Mouse (Mus musculus): ENCODE data around the gene Gm6685.
A peak's percentile ranks its signal among the peaks of the same experiment; 100 is the strongest.
"Not testable (repeated sequence)": the region's sequence is repeated elsewhere in the genome, so short reads cannot be mapped to it uniquely, and the experiment has no call there.

The Gm6685 gene

DNA sequence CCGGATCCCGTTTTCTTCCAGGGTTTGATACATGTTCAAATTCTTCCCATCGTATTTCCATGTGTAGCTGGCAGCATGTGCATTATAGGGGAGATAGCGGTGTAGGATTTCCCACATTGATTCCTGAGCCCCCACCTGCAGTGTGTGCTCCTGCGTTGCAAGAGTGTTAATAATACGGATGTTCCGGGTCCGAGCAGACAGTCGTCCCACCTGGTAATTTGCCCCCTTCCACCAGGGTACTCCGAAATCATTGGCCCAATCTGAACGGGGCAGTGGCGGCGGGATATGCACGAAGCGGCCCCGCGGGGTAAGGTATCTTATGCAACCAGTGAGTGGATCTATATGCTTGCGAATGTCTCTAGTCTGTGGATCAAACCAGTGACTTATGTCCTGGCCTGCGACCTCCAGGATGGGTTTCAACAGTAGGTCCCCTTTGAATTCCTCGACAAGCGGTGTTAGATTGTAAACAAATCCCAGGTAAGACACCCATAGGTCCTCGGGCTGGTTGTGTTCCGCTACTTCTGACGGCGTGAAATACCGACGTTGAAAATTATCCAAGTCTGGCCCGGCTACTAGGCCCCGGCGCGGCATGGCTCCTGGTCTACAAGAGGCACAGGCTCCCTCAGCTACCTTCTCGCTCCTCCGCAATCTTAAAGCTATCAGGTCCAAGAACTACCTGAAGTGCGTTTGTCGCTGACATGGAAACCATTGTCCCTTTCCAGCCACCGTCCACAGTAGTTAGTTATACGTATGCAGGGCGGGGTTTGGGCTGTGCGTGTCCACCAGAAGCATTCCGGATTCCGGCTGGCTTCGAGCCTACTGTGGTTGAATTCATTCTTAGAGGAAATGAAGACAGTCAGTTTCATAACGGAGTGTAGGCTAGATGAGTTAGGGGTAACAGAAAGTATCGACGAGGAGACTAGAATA is at the start of gene Gm6685:
Gene Gm6685, minus strand, starts transcription at position 644 of the 927 bp plus-strand sequence.
- not testable (repeated sequence) for DNase-seq (ENCODE audit: low spot score in 2 of 2)

DNA sequence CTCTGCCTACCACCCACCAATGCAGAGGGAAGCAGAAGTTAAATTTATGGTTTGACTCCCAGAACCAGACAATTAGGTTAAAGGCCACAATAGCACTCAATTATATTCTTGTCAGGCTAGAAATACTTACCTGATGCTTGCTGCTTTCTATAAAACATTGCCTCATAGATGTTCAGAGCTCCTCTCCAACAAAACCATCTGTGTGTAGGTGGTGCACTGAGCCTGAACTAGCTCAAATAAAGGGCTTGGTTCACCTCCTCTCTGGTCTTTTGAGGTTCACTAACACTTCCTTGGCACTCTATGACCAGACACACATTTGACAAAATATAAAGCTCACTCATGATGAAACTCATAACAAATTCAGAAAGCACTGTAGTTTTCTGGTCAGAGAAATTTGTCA is 36.2 kb upstream of the Gm6685 start:
- no peak for DNase-seq (ENCODE audit: low spot score in 2 of 2)

DNA sequence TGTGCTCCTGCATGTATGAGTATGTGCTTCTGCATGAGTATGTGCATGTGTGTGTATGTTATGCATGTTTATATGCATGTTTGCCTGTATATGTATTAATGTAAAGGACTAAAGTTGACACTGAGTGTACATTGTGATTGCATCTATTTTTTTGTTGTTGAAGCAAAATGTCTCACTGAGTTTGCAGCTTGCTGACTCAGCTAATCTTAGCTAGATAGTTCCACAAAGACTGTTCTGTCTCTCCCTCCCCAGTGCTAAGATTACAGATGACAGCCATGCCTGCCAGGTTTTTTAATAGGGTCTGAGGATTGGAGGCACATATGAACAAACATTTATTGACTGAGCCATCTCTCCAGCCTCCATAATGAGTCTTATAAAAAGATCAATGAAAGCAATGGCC is 35.0 kb upstream of the Gm6685 start:
- no peak for DNase-seq (ENCODE audit: low spot score in 2 of 2)

DNA sequence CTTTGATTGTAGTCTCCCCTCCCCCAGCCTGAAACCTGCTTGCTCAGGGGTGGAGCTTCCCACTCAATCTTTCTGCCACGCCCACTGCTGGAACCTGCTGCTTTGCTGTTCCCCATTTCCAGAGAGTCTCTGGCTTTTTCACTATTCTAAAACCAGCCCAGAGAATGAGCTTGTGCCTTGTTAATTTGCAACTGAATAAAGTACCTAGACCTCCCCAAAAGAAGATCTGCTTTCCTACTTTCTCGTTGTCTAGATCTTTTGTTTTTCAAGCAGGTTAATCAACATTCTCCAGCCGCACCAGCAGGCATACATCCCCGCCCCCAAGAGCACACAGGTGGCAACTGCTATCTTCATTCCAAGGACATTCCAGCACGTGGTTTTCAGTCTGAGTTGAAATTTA is 31.7 kb upstream of the Gm6685 start:
- not testable (repeated sequence) for DNase-seq (ENCODE audit: low spot score in 2 of 2)

DNA sequence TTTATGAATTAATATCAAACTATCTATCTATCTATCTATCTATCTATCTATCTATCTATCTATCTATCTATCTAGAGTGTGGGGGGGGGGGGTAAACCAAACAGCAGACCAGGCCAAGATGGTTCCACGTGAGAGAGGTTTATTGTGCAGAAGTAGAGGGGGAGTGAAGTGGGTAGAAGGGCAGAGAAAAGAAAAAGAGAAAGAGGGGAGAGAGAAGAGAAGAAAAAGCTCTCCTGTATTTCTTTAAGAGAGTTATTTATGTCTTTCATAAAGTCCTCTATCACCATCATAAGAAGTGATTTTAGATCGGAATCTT is 26.2 kb upstream of the Gm6685 start:
- DNase-seq (ENCODE audit: low spot score in 2 of 2), result no peak

DNA sequence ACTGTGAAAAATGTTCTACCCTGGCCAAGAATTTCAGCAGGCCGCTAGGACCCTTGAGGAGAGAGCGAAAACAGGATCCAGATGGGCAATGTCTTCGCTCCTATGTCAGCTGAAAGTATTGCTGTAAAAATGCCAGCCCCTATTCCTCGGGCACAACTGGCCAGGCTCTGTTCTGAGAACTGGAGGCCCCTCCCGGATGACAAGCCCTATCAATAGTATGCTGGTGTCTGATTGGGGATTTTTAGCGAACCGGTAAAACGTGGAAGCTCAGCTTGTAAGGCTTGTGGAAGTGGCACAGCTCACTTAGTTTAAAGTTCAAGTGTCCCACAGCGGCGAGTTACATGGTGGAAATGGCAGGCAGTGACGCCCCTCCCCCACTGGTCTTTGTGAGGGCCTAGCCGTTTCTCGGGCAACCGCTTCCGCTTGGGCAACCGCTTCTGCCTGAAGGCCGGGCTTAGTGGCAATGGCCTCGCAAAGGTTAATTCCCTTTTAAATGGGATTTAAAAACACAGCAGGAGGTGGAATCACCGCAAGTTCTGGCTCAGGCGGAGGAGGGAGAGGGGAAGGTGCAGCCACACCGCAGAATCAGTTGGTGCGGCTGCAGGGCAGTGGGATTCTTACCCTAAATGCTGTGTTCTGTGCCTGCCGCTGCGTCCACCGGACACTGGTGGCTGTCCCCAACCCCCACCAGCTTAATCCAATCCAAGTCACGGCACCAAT is 25.7 kb upstream of the Gm6685 start:
- DNase-seq (ENCODE audit: low spot score in 2 of 2), result peak; percentile 26 to 45

DNA sequence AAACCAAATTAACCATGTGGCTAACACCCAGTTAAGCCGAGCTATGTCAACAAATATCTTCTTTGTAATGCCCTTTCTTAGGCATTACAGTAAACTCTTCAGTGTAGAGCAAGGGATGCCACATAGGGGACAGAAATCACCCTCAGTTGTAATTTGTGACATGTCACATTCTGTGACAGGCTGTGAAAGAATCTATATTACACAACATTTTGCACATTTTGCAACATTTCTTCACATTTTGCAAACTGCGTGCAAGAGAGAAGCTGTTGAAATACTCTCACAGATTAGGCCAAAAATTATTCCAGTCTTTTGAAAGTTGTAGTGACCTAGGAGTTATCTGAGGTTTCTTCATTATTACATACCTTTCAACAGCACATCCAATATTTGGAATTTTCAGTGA is 3.8 kb upstream of the Gm6685 start:
- DNase-seq (ENCODE audit: low spot score in 2 of 2), result no peak

DNA sequence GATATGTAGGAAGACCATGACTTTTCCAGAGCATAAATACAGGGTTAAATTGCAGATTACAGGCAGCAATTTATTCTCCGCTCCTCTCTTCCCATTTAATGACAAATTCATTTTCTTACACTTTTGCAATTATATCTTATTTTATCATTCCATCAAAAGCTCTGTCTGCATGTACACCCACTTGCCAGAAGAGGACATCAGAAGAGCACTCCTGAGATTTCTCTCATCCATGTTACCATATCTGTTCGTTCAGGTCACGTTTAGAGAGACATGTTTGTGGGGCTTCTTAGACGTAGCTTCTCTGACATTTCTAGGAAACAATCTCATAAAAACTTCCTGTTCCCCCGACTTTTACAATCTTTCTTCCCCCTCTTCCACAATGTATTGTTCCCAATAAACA is 2.2 kb upstream of the Gm6685 start:
- no peak for DNase-seq (ENCODE audit: low spot score in 2 of 2)

DNA sequence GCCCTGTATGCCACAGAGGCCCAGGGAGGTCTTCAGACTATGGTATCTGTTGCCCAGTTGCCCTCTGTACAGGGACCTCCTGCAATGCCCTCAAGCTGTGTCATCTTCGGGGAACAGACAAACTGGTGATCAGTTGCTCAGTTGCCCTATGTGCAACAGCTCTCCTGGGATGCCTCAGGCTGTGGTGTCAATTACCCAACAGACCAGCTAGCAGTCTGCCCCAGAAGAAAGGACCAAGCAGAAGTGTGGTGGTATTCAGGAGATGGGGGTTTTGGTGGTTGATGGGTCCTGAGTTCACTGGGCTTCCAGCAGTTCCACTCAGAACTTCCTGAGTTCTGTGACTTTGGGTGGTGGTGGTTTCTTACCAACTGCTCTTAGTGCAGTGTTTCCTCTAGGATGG is 11.8 kb downstream of the Gm6685 start:
- no peak for DNase-seq (ENCODE audit: low spot score in 2 of 2)

DNA sequence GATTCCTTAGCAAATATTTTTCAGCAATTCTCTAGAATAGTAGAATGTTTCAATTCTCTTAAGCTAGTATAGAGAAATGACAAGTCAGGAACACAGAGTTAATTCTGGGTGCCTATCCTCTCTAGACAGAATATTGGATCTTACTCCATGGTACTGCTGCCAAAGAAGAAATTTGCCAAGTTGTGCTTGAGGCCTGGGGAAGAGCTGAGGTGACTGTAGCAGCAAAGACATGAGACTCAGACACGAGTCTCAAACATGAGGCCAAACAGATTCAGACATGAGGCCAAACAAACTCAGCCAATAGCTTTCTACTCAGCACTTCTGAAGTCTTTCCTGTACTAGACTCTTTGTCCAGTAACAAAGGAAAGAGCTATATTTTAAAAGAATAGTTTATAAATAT is 26.3 kb downstream of the Gm6685 start:
- no peak for DNase-seq (ENCODE audit: low spot score in 2 of 2)

DNA sequence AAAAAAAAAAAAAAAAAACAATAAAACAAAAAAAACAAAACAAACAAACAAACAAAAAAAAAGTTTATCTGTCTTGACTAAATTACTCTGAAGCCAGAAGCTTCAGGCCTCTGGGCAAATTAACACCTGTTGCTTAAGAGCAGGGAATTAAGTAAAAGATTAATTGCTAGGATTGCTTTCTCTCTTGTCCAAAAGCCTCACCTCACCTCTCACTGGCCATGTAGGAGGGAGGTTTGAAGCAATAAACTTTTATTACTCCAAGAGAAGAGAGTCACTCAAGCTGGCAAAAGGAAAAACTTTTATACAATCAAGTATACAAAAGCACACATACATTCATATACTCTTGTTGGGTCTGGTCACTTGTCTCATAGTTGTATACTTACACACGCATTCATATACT is 31.9 kb downstream of the Gm6685 start:
- DNase-seq (ENCODE audit: low spot score in 2 of 2), result no peak

DNA sequence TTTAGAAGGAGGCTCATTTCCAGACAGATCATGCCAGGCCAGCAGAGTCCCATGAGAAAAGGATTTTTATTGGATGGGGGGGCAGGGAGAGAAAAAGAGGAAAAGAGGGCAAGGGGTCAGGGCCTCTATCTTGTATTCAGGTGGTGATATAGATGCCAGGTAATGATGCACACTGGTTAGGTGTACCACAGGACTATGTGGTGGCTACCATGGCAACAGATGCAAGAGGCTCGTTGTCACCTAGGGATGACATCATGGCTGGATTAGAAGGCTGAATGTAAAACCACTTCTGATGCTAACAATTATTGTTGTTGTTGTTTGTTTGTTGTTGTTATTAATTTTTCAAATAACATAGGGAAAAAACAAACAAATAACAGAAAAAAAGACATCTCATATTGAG is 49.2 kb downstream of the Gm6685 start:
- no peak for DNase-seq (ENCODE audit: low spot score in 2 of 2)

Measured in urinary bladder, adult 18-20 months (tissue).